9 mouse cellular contexts compared by ENCODE assay signal in the genomic region with DNA sequence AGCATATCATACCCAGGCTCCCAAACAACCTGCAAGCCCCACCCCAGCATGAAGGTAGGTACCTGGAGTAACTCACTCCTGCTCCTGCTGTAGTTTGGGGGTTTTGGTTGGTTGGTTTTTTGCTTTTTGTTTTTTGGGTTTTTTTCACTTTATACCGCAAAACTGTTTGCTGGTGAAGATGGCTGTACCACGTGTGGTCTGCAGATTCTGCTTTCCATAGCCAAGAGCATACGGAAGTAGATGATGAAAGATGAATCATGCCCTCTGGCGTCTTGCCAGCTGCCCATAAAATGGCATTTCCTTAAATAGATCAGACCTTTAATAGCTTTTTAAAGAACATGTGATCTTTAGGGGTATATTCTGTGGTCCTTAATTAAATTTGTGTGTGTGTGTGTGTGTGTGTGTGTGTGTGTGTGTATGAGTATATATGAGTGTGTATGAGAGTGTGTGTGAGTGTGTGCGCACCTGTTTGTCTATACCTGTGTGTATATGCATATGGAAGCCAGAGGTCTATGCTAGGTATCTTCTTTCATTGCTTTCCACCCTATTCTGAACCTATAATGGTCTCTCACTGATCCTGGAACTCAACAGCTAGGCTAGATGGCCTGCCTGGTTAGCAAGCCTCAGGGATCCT. TPM values are rescaled to one million over a fixed set of nuclear protein-coding genes. Genes with fewer than 3 reads are reported as not detected.
A peak's percentile ranks its signal among the peaks of the same experiment; 100 is the strongest.
DNase-seq lines count a peak whose midpoint lies in the region; ATAC-seq and TF ChIP-seq lines count a peak whose summit lies in the region.
"Had no signal": no experiment of that assay in that cellular context is flagged by ENCODE, and none has a peak within 500 bp of the region (broad histone marks: within the 10 kb centered on the region; RNA-seq: fewer than 3 reads in every experiment).

No protein-coding gene starts in this region.

- H3K4me2 ChIP-seq in liver, postnatal 0 days (ENCODE audit: low read depth, low read length) = no peak overlapping the region
- H3K4me2 ChIP-seq: limb, embryonic 13.5 days had no signal

- H3K4me1 ChIP-seq in liver, postnatal 0 days (ENCODE audit: insufficient read depth) = peaks cover 21% of the 10 kb centered on the region

- peaks cover 10% of the 10 kb centered on the region for H3K36me3 ChIP-seq in liver, postnatal 0 days (replicated peaks; ENCODE audit: insufficient read depth, low read length)

- H3K27me3 ChIP-seq in liver, postnatal 0 days (ENCODE audit: insufficient read depth, low read length) = no peaks in the 10 kb centered on the region
- H3K27me3 ChIP-seq: limb, embryonic 13.5 days had no signal

- H3K4me3 ChIP-seq in liver, postnatal 0 days (ENCODE audit: low read depth, low read length) = no peak overlapping the region
- H3K4me3 ChIP-seq: limb, embryonic 13.5 days had no signal

- 39% methylated on average over 5 of the region's 5 CpGs for WGBS in liver, postnatal 0 days (ENCODE audit: insufficient replicate concordance)

- H3K9ac ChIP-seq in liver, postnatal 0 days (replicated peaks) = no peak overlapping the region
- H3K9ac ChIP-seq: limb, embryonic 13.5 days had no signal

- DNase-seq in right cerebral cortex, adult 2 months (ENCODE audit: low spot score in 2 of 2) = peak; percentile 26 to 40
- DNase-seq in right cerebral cortex, postnatal 25 days = no peak
- peak; percentile 86 for DNase-seq in adrenal gland, postnatal 10 days
- peak; percentile 35 to 46 for DNase-seq in gastrocnemius, postnatal 4 days (ENCODE audit: low spot score in 2 of 2)
- DNase-seq in liver, postnatal 0 days = peak; percentile 73
- DNase-seq in spleen, postnatal 14 days (ENCODE audit: low spot score in 2 of 2) = peak; percentile 29 to 53
- DNase-seq in frontal cortex, postnatal 14 days (ENCODE audit: low spot score in 2 of 2) = no peak
- DNase-seq in ovary, adult 18-20 months (ENCODE audit: low spot score) = no peak

- TF ChIP-seq EP300 in liver, postnatal 0 days (IDR thresholded peaks at IDR 0.05; ENCODE audit: low read depth) = peak; percentile 33; the same call in 1 of the 2 replicates

- no peak for TF ChIP-seq CTCF in liver, postnatal 0 days (IDR thresholded peaks at IDR 0.05; ENCODE audit: low read depth)

- H3K27ac ChIP-seq in liver, postnatal 0 days (ENCODE audit: low read depth) = no peak overlapping the region
- H3K27ac ChIP-seq: limb, embryonic 13.5 days had no signal

- ATAC-seq in liver, postnatal 0 days = 0 out of 2 replicates have a peak, but pooled peaks have one; percentile 39

- no peaks in the 10 kb centered on the region for H3K9me3 ChIP-seq in liver, postnatal 0 days (ENCODE audit: low read length)
- H3K9me3 ChIP-seq: limb, embryonic 13.5 days had no signal

RNA-seq across cellular contexts. Expression of a gene that starts 16.8 kb away (rescaled TPM):
- total RNA-seq in adrenal gland, postnatal 10 days (2021) = 10 to 100 TPM; 10.2 to 12.8 TPM
- 1 to 10 TPM; 4.4 to 5.5 TPM for total RNA-seq in gastrocnemius, postnatal 4 days (2021)
- 1.8 and 1.9 TPM in 2 replicates for polyA plus RNA-seq in liver, postnatal 0 days (2015; fragmentation: Nextera tagmentation; extraction: Ambion mirVana)

Comparison
In these comparisons a context has a peak if more than half of its experiments do, and no peak if none do; other contexts are left out.
1. DNase-seq: peak in right cerebral cortex, adult 2 months (2 of 2), adrenal gland, postnatal 10 days (single experiment), gastrocnemius, postnatal 4 days (2 of 2), liver, postnatal 0 days (single experiment) and spleen, postnatal 14 days (2 of 2); none in right cerebral cortex, postnatal 25 days (single experiment), frontal cortex, postnatal 14 days (0 of 2) and ovary, adult 18-20 months (single experiment).